Mouse (Mus musculus) heart, postnatal 0 days (tissue): Measurements from ENCODE around the gene Atp5b.

Experiments
- CTCF ChIP-seq: IDR thresholded peaks from 2 replicates; pipeline ENCODE4 v1.5.1; 2016; ENCODE audit warnings: antibody characterized with exemption, control low read depth, low read depth
- EP300 ChIP-seq: IDR thresholded peaks from 2 replicates; pipeline ENCODE4 v1.6.1; 2016; ENCODE audit warnings: antibody characterized with exemption, low read depth

DNA sequence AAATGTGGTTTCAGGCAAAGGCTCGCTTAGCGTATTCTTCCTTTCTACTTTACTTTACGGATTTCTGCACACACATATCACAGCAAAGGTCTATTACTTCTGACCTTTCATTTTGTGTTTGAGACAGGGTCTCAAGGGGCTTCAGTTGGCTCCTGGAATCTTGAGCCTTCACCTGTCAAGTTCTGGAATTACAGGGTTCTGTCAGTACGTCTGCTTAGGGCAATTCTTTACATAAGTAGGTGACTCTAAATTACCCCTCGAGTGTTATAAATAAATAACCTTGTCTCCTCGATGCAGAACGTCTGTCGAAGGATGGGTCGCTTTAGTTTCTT lies 630 bp upstream of the Atp5b start:
- TF ChIP-seq CTCF (no peak), EP300 (no peak)
